Mouse (Mus musculus) liver, adult 2 months (tissue): ENCODE measurements around the gene Trim10. TPM values are rescaled to one million over a fixed set of nuclear protein-coding genes. Genes with fewer than 3 reads are reported as not detected.
"Not testable (repeated sequence)": the region's sequence is repeated elsewhere in the genome, so short reads cannot be mapped to it uniquely, and the experiment has no call there.

ENCODE experiments used
- DNase-seq: peaks from one replicate; pipeline ENCODE4 v3.0.0-alpha.2; 2011; ENCODE audit warnings: low read depth, low spot score; ENCODE audit errors: extremely low read depth
- H3K27ac ChIP-seq: fragments of 200-500 bp; replicated peaks from 2 replicates; pipeline ENCODE4 v1.5.1; 2012; ENCODE audit warnings: low read depth, mild to moderate bottlenecking, control low read depth, inconsistent platforms, low read length; ENCODE audit not compliant: insufficient read depth
- H3K27me3 ChIP-seq: fragments of 200-500 bp; 2 replicates; pipeline ENCODE4 v1.6.1; 2012; ENCODE audit warnings: mild to moderate bottlenecking, moderate library complexity, low read length, inconsistent platforms; ENCODE audit not compliant: control insufficient read depth, insufficient read depth
- H3K36me3 ChIP-seq: fragments of 200-500 bp; 2 replicates; pipeline ENCODE4 v1.6.1; 2012; ENCODE audit warnings: low read length, inconsistent platforms; ENCODE audit not compliant: control insufficient read depth, insufficient read depth
- H3K4me1 ChIP-seq: fragments of 200-500 bp; 2 replicates; pipeline ENCODE4 v1.6.1; 2011; ENCODE audit warnings: low read length; ENCODE audit not compliant: control insufficient read depth, insufficient read depth
- H3K4me3 ChIP-seq: fragments of 200-500 bp; 2 replicates; pipeline ENCODE4 v1.5.1; 2011; ENCODE audit warnings: low read depth, mild to moderate bottlenecking, control low read depth, low read length, moderate library complexity; ENCODE audit not compliant: insufficient read depth
- H3K79me2 ChIP-seq: fragments of 200-500 bp; 2 replicates; pipeline ENCODE4 v1.6.1; 2012; ENCODE audit warnings: inconsistent platforms, mild to moderate bottlenecking, low read length, moderate library complexity; ENCODE audit not compliant: control insufficient read depth, insufficient read depth
- H3K9ac ChIP-seq: fragments of 200-500 bp; 2 replicates; pipeline ENCODE4 v1.6.1; 2012; ENCODE audit warnings: low read depth, mild to moderate bottlenecking, control low read depth, inconsistent platforms, low read length
- CTCF ChIP-seq: fragments of 200-500 bp; IDR thresholded peaks from 2 replicates; pipeline ENCODE4 v1.5.1; 2011; ENCODE audit warnings: low read depth, low read length, control low read depth
- POLR2A ChIP-seq: fragments of 200-500 bp; IDR thresholded peaks from 2 replicates; pipeline ENCODE4 v1.6.1; 2011; ENCODE audit warnings: low read length, control low read depth; ENCODE audit not compliant: insufficient read depth; ENCODE audit errors: extremely low read depth
- WGBS: fragments of 180-500 bp; shearing (Covaris S2); methylation state at CpG from one replicate; pipeline ENCODE4 v1.1.7; 2018; 5-methylcytosine and 5-hydroxymethylcytosine counted together
- polyA plus RNA-seq: library from polyadenylated mRNA; depleted of rRNA; stranded (reverse); fragments of >200 nt; gene quantifications from 2 replicates; pipeline ENCODE4 v1.2.3, GENCODE M21; 2012; rRNA removed
- total RNA-seq: library from RNA; depleted of rRNA; stranded (reverse); fragments of >200 nt; gene quantifications from 2 replicates; pipeline ENCODE4 v1.2.3, GENCODE M21; 2014; rRNA removed

The Trim10 gene
- total RNA-seq (0.07 TPM in 1 of 2 replicates, not detected in the other), polyA plus RNA-seq (not detected in 2 replicates)

DNA sequence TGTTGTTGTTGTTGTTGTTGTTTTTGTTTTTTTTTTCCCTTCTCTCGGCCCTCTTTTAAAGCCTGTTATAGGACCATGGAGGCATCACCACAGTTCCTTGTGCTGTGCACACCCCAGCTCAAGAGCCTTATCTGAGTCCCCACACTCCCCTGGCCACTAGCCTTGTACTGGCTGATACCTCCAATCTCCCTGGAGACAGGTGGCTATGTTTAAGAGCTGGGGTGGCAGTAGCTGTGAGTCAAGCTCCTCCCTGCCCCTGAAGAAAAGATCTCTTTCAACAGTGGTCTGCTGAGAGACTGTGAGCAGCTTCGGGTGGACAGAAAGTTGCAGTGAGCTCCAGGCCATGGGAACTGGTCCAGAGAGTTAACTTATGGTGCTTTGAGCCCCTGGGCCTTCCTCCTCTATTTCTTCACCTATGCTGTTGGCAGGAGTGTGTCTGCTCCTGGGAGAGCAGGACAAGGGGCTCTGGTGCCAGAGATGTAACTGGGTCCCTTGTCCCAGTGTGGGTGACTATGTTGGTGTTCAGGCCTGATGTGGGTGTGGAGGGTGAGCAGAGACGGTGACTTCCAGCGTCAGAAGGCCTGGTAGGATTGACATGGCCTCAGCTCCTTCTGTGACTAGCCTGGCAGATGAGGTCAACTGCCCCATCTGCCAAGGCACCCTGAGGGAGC, at the start of gene Trim10:
Gene Trim10 (plus strand): TSS at position 291 of the 671 bp plus-strand sequence.
- 77% methylated on average over 4 of the region's 4 CpGs for WGBS
- H3K4me1 ChIP-seq, result no peaks in the 10 kb centered on the region
- TF ChIP-seq POLR2A (no peak), CTCF (no peak)
- no peak for DNase-seq
- no peaks in the 10 kb centered on the region for H3K79me2 ChIP-seq
- H3K36me3 ChIP-seq, result no peaks in the 10 kb centered on the region
- no peak within 1 kb of the TSS for H3K27ac ChIP-seq
- no peaks in the 10 kb centered on the region for H3K27me3 ChIP-seq
- no peak within 1 kb of the TSS for H3K4me3 ChIP-seq
- no peak within 1 kb of the TSS for H3K9ac ChIP-seq

DNA sequence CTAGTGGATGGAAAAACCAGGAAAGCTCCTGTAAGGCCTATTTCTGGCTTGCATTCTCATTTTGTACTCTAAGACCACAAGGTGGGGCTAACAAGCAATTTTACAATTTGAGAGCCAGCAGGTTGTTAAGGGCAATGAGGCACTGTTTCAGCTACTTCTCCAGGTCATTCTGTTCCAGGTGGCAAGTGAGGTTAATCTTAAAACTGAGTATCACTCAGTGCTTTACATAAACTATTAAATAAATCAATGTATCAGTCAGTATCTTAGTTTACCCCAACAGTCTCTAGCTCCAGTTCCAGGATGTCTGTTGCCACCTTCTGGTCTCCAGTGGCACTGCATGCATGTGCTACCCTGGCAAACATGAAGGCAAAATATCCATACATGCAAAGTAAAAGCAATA, 45.4 kb upstream of the Trim10 start:
- Histone ChIP-seq H3K9ac (no peak overlapping the region), H3K79me2 (no peaks in the 10 kb centered on the region), H3K36me3 (no peaks in the 10 kb centered on the region), H3K4me3 (no peak overlapping the region), H3K4me1 (peaks cover 1% of the 10 kb centered on the region; the same call in 1 of the 2 replicates), H3K27ac (no peak overlapping the region), H3K27me3 (no peaks in the 10 kb centered on the region)
- peak; percentile 61 for DNase-seq
- peak; percentile 71 for TF ChIP-seq CTCF
- no peak for TF ChIP-seq POLR2A

DNA sequence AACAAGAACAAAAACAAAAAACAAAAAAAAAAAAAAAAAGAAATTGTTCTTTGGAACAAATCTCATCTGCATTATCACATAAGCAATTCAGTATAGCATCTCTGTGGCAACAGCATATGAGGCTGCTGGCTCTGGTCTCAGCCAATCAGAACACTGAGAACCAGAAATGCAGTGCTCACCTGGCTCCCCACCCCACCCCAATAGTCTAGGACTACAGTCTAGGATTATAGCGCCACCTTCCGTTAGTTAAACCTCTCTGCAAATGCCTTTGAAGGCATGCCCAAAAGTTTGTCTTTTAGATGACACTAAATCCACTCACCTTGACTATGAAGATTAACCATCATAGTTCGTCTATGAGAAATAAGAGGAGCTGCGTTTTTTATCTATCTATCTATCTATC, 43.8 kb upstream of the Trim10 start:
- H3K79me2 ChIP-seq, result no peaks in the 10 kb centered on the region
- peak; percentile 24 for DNase-seq
- 24% methylated on average over 4 of the region's 4 CpGs for WGBS
- no peak overlapping the region for H3K4me3 ChIP-seq
- no peaks in the 10 kb centered on the region for H3K36me3 ChIP-seq
- no peak overlapping the region for H3K27ac ChIP-seq
- no peaks in the 10 kb centered on the region for H3K27me3 ChIP-seq
- peaks cover 2% of the 10 kb centered on the region; the same call in 1 of the 2 replicates for H3K4me1 ChIP-seq
- TF ChIP-seq POLR2A, result no peak
- 0 out of 2 replicates have a peak, but pooled peaks have one; percentile 3 for TF ChIP-seq CTCF
- no peak overlapping the region for H3K9ac ChIP-seq

DNA sequence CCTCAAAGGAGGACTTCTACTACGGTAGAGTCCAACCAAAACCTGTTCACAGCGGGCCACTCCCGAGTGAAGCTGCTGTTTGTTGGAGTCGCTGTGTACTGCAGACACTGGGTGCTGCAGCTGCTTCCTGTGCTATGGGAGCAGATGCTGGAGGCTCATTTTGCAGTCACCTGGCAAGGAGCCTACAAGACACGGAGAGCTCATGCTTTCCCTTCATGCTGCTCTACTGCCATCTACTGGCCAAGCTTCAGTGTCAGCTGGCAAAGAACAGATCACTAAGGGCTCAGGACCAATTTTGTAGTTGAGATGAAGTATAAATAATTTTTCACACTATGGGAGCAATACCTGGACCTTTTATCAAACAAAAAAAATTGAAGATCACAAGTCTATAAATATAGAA, 43.4 kb upstream of the Trim10 start:
- not testable (repeated sequence) for H3K4me1 ChIP-seq, H3K4me3 ChIP-seq, H3K79me2 ChIP-seq, H3K27me3 ChIP-seq, H3K27ac ChIP-seq, H3K36me3 ChIP-seq, H3K9ac ChIP-seq
- peak; percentile 65 for TF ChIP-seq CTCF
- 17% methylated on average over 5 of the region's 5 CpGs for WGBS
- DNase-seq, result peak; percentile 70

DNA sequence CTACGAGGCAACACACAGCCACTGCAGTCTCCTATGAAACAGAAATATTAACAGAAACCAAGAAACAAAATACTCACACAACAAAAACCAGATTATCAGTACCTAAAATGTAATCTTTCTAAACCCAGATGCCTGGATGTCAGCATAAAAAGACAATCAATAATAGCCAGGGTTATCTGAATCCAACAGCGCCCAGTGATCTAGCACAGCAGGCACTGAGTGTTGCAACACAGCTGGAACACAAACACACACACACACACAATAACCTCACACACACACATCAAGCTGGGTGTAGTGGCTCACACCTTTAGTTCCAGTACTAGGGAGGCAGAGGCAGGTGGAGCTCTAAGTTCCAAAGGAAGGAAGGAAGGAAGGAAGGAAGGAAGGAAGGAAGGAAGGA, 40.9 kb upstream of the Trim10 start:
- no peak overlapping the region for H3K4me3 ChIP-seq
- peak; percentile 90 for DNase-seq
- H3K27ac ChIP-seq, result no peak overlapping the region
- no peaks in the 10 kb centered on the region for H3K79me2 ChIP-seq
- H3K9ac ChIP-seq, result no peak overlapping the region
- H3K27me3 ChIP-seq, result no peaks in the 10 kb centered on the region
- TF ChIP-seq CTCF, result no peak
- TF ChIP-seq POLR2A, result no peak
- H3K36me3 ChIP-seq, result no peaks in the 10 kb centered on the region
- 19% methylated on average over 2 of the region's 2 CpGs for WGBS
- H3K4me1 ChIP-seq, result peaks cover 3% of the 10 kb centered on the region; the same call in 1 of the 2 replicates

DNA sequence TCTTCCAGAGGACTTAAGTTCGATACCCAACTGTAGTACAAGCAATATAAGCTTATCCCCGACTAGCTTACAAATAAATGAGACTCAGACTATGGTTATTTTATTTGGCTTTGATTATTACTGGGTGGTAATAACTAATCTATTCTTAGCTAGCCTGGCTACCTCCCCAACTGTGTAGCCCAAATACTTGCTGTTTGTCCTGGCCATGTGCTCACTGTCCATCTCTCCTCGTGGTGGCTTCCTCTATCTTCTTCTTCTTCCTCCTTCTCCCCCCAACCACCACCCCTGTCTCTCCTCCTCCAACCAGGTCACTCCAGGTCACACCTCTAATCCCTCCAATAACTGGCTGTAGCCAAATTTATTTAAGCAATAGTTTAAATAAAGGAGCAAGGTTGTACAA, 38.9 kb upstream of the Trim10 start:
- peak; percentile 28 for DNase-seq
- Histone ChIP-seq H3K27ac (no peak overlapping the region), H3K4me1 (peaks cover 3% of the 10 kb centered on the region; the same call in 1 of the 2 replicates), H3K9ac (no peak overlapping the region), H3K4me3 (no peak overlapping the region), H3K36me3 (no peaks in the 10 kb centered on the region), H3K79me2 (no peaks in the 10 kb centered on the region), H3K27me3 (no peaks in the 10 kb centered on the region)
- TF ChIP-seq CTCF, result no peak
- no peak for TF ChIP-seq POLR2A
- WGBS, result 40% methylated on average over 3 of the region's 3 CpGs
